Mouse (Mus musculus) c-Kit-negative CD71-positive TER-119-positive erythroid progenitor cells, embryonic 14.5 days (primary cell): Measurements from ENCODE around the gene Nudt4.

Experiments
- DNase-seq: peaks from one replicate; pipeline ENCODE4 v3.0.0-alpha.2; 2013; ENCODE audit warnings: low read depth, low spot score

Nudt4 gene

GRCm38 (mm10) chr10:95539260-95539659, 24.7 kb downstream of the Nudt4 start:
- no peak for DNase-seq

- DNase-seq, result no peak
These were observed 27.8 kb downstream of the Nudt4 start for GRCm38 (mm10) chr10:95536222-95536541.

GRCm38 (mm10) chr10:95535399-95536221, 28.3 kb downstream of the Nudt4 start:
- DNase-seq, result no peak

GRCm38 (mm10) chr10:95533382-95533781, 30.6 kb downstream of the Nudt4 start:
- no peak for DNase-seq

- no peak for DNase-seq
These were observed 31.0 kb downstream of the Nudt4 start for GRCm38 (mm10) chr10:95532916-95533315.

- DNase-seq, result no peak
These were observed 33.3 kb downstream of the Nudt4 start for GRCm38 (mm10) chr10:95530551-95531121.

GRCm38 (mm10) chr10:95526495-95527122, 37.3 kb downstream of the Nudt4 start:
- DNase-seq, result no peak

GRCm38 (mm10) chr10:95525871-95526270, 38.1 kb downstream of the Nudt4 start:
- no peak for DNase-seq

GRCm38 (mm10) chr10:95525037-95525675, 38.8 kb downstream of the Nudt4 start:
- no peak for DNase-seq

- no peak for DNase-seq
These were observed 46.3 kb downstream of the Nudt4 start for GRCm38 (mm10) chr10:95517656-95518055.

GRCm38 (mm10) chr10:95515293-95515931, 48.5 kb downstream of the Nudt4 start:
- DNase-seq, result peak; percentile 50

- DNase-seq, result peak; percentile 71
These were observed 49.2 kb downstream of the Nudt4 start, which contains the start of gene Ube2n for GRCm38 (mm10) chr10:95514656-95515292. Gene Ube2n (plus strand): TSS chr10:95515145.

- DNase-seq, result no peak
These were observed 50.0 kb downstream of the Nudt4 start for GRCm38 (mm10) chr10:95513768-95514556.

- no peak for DNase-seq
These were observed 51.3 kb downstream of the Nudt4 start for GRCm38 (mm10) chr10:95512635-95513034.

GRCm38 (mm10) chr10:95509263-95509662, 54.7 kb downstream of the Nudt4 start:
- no peak for DNase-seq

GRCm38 (mm10) chr10:95508793-95509192, 55.2 kb downstream of the Nudt4 start:
- no peak for DNase-seq

- DNase-seq, result no peak
These were observed 55.8 kb downstream of the Nudt4 start for GRCm38 (mm10) chr10:95508126-95508525.

GRCm38 (mm10) chr10:95504341-95504740, 59.6 kb downstream of the Nudt4 start:
- DNase-seq, result no peak

GRCm38 (mm10) chr10:95503443-95504235, 60.3 kb downstream of the Nudt4 start:
- no peak for DNase-seq
